Mouse (Mus musculus): ENCODE measurements around the gene Ank2.

GRCm38 (mm10) chr3:127543976-127544375, 44.8 kb upstream of the Ank2 start:
- TF ChIP-seq CTCF (IDR thresholded peaks at IDR 0.05) (no peak), EP300 (IDR thresholded peaks at IDR 0.05) (no peak)

Measured in lung, postnatal 0 days (tissue).